Mouse (Mus musculus) stomach, postnatal 0 days (tissue): ENCODE data around the gene Vmn1r3.
"Not testable (repeated sequence)": the region's sequence is repeated elsewhere in the genome, so short reads cannot be mapped to it uniquely, and the experiment has no call there.

ENCODE experiments used
- CTCF ChIP-seq: IDR thresholded peaks from 2 replicates; pipeline ENCODE4 v1.5.1; 2016; ENCODE audit warnings: antibody characterized with exemption, low read depth, mild to moderate bottlenecking, moderate library complexity
- EP300 ChIP-seq: optimal IDR thresholded peaks from 2 replicates; pipeline ENCODE3; 2016; ENCODE audit warnings: antibody characterized with exemption

DNA sequence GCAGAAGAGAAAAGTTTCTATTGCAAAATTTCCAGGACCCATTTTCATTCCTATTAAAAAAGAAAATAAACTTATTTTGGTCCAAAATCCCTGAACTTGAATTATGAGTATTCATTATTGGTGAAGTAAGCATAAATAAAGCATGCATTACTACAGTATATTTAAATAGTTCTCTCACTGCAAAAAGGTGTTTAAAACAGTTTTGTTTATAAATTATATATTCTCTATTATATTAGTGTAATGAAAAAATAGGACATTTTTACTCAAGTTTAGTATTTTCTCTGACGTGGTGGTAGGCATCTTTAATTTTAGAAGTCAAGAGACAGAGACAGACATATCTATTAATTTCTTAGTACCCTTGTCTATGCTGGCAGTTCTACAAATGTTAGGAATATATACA is at the start of gene Vmn1r3:
- not testable (repeated sequence) for TF ChIP-seq CTCF, EP300
